ENCODE assay signal across 26 mouse cellular contexts in genomic region chr1:74412711-74413110, GRCm38 (mm10). TPM values are rescaled to one million over a fixed set of nuclear protein-coding genes. Genes with fewer than 3 reads are reported as not detected.
"Had no signal": no experiment of that assay in that cellular context is flagged by ENCODE, and none has a peak within 500 bp of the region (broad histone marks: within the 10 kb centered on the region; RNA-seq: fewer than 3 reads in every experiment).

No protein-coding gene starts in this region.

- H3K4me3 ChIP-seq: heart, embryonic 10.5 days; heart, embryonic 12.5 days; hindbrain, embryonic 10.5 days; hindbrain, embryonic 12.5 days; kidney, embryonic 15.5 days; limb, embryonic 13.5 days; limb, embryonic 15.5 days; liver, embryonic 12.5 days had no signal

- H3K36me3 ChIP-seq: heart, embryonic 10.5 days; heart, embryonic 12.5 days; hindbrain, embryonic 10.5 days; hindbrain, embryonic 12.5 days; kidney, embryonic 15.5 days; limb, embryonic 13.5 days; limb, embryonic 15.5 days; liver, embryonic 12.5 days had no signal

- H3K4me1 ChIP-seq: hindbrain, embryonic 12.5 days had no signal

- DNase-seq: gastrocnemius, postnatal 14 days; heart, adult 18-20 months; heart, postnatal 10 days; heart, postnatal 4 days; kidney, adult 11 months; kidney, adult 2 months; kidney, adult 9 months; kidney, postnatal 14 days; kidney, postnatal 36 days; layer of hippocampus, adult 9-11 months; layer of hippocampus, postnatal 36 days; left cerebral cortex, postnatal 4 days had no signal

- H3K27me3 ChIP-seq: heart, embryonic 12.5 days; hindbrain, embryonic 12.5 days; kidney, embryonic 15.5 days; limb, embryonic 13.5 days; limb, embryonic 15.5 days had no signal

- H3K9ac ChIP-seq: heart, embryonic 12.5 days; hindbrain, embryonic 12.5 days; hindbrain, embryonic 14.5 days; kidney, embryonic 15.5 days; limb, embryonic 13.5 days; limb, embryonic 15.5 days; liver, embryonic 12.5 days had no signal

- H3K27ac ChIP-seq: heart, embryonic 10.5 days; hindbrain, embryonic 10.5 days; hindbrain, embryonic 12.5 days; hindbrain, embryonic 14.5 days; kidney, embryonic 15.5 days; kidney, postnatal 0 days; limb, embryonic 13.5 days; limb, embryonic 15.5 days; liver, embryonic 12.5 days had no signal

- H3K4me2 ChIP-seq: heart, embryonic 12.5 days; hindbrain, embryonic 12.5 days; hindbrain, embryonic 14.5 days; kidney, embryonic 15.5 days; limb, embryonic 13.5 days; limb, embryonic 15.5 days; liver, embryonic 12.5 days had no signal

- H3K9me3 ChIP-seq: heart, embryonic 10.5 days; heart, embryonic 12.5 days; hindbrain, embryonic 10.5 days; hindbrain, embryonic 12.5 days; kidney, embryonic 15.5 days; limb, embryonic 15.5 days had no signal

- ATAC-seq: hindbrain, embryonic 16.5 days; inflammation-experienced regulatory T-cells, adult 6 months; liver, embryonic 12.5 days had no signal

RNA-seq across cellular contexts. Expression of gene Vil1, which starts 3.5 kb away (rescaled TPM):
- total RNA-seq: gastrocnemius, adult 8-10 months; granulocyte monocyte progenitor cell, adult 5-6 weeks had no signal

RNA-seq across cellular contexts. Expression of gene Catip, which starts 50.8 kb away (rescaled TPM):
- total RNA-seq: granulocyte monocyte progenitor cell, adult 5-6 weeks had no signal
- polyA plus RNA-seq: inflammation-experienced regulatory T-cells, adult 6 months had no signal
